Mouse (Mus musculus) brain, embryonic 14.5 days (tissue): ENCODE measurements at regions not wholly inside any gene's neighbourhood (a gene's known extent, or its start where the extent isn't known, plus 50 kb on each side); places are given as distances from the start of the nearest gene placed in this dataset.

Source experiments
- CTCF ChIP-seq: fragments of 200-500 bp; IDR thresholded peaks from 2 replicates; pipeline ENCODE4 v1.5.1; 2012; ENCODE audit warnings: inconsistent platforms, mild to moderate bottlenecking, moderate library complexity, borderline replicate concordance; ENCODE audit not compliant: insufficient read depth, insufficient read length; ENCODE audit errors: extremely low read depth
- POLR2A ChIP-seq: fragments of 200-500 bp; IDR thresholded peaks from 2 replicates; pipeline ENCODE4 v1.6.1; 2012; ENCODE audit warnings: mild to moderate bottlenecking, inconsistent platforms, borderline replicate concordance; ENCODE audit not compliant: poor library complexity, insufficient read depth, insufficient read length, severe bottlenecking; ENCODE audit errors: extremely low read depth

GRCm38 (mm10) chr16:79849152-79849551 is 758.3 kb upstream of the Tmprss15 start:
- TF ChIP-seq CTCF = no peak
- TF ChIP-seq POLR2A = no peak
